Mouse (Mus musculus) mammary gland, adult 2 months (tissue): ENCODE measurements around the gene Rgl2. TPM values are rescaled to one million over a fixed set of nuclear protein-coding genes. Genes with fewer than 3 reads are reported as not detected.

Source experiments
- polyA plus RNA-seq: library from polyadenylated mRNA; depleted of rRNA; stranded (reverse); fragments of >200 nt; gene quantifications from 2 replicates; pipeline ENCODE4 v1.2.3, GENCODE M21; 2012; ENCODE audit warnings: low replicate concordance; rRNA removed

Gene Rgl2
- 255 and 438 TPM in 2 replicates for polyA plus RNA-seq

DNA sequence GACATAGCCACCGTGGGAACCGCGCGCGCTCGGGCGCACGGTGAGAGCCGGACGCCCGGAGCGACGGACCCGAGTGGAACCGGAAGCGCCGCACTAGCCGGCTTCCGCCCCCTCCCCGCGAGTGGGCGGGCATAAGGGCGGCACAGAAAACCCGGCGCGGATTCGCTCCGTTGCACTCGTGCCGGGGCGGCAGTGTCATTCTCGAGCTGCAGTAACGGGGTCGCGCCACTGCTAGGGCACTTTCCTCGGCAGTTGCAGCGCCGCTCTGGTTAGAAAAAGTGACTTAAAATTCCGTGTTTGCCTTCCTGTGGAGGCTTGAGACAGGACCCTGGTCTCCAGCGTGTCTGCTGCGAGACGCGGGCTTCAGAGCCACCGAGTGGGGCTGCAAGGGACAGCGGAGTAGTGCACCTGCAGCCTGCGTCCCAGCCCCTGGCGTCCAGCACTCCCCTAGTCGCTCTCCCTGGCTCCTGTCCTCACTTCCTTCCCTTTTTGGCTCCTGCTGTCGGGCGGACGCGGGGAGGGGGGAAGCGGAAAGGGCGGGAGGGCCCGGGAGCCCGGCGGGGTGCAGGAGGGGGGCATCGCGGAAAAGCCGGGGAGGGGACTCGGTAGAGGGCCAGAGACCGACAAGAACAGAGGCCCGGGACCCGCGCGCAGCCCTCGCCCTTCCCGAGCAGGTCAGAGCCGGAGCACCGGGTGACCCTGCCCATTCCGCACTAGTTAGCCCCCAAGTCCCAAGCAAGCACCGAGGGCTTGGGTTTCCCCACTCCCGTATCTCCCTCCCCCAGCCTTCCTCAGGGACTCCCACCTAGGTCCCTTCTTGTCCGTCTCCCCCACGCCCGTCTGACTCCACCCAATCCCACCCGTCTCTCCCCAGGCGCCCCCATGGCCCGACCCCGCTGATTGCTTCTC, at the start of gene Rgl2:
Rgl2 (plus strand) TSS at position 173 of the 909 bp plus-strand sequence.

DNA sequence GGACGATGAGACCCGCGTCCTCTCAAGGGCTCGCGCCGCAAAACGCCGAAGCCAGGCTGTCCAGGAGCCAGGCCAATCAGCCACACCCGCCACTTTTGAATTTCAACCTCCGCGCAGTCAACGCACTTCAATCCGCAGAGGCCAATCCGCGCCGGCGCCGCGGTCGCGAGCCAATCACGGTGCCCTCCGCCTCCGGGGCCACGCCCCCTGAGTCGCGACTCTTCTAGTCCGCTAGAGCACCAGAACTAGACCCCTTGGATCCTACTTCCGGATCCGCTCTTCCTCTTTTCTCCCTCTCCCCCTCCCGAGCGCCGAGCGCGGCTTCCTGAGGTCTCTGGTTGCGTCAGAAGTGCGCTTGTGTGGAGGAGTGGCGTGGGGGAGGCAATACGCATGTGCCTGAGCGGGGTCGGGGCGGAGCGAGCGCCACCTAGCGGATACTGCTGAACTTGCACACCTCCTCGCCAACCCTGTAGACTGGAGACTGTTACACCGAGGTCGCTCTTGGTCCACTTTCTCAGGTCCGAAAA, 38.7 kb upstream of the Rgl2 start, which contains the start of gene Kifc1:
Kifc1 (minus strand) TSS at position 129 of the 527 bp plus-strand sequence.

DNA sequence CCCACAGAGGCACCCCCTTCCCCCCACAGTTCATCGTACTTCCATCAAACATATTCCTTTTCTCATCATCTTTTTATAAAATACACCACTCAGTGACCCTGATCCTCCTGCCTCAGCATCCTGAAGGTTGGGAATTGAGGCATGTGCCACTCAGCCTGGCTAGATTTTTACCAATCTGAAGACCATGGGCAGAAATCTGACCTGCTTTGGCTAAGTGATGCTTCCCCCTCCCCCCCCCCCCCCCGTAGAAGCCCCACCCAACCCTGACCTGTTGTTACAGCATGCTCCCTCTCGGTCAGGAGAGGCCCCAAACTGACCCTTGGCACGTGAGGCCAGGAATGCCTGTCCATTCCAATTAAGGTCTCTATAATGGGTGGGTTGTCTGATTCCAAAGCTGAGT, 24.5 kb upstream of the Rgl2 start, which contains the start of gene Platr17:
Platr17 (plus strand) TSS at position 301 of the 400 bp plus-strand sequence.

DNA sequence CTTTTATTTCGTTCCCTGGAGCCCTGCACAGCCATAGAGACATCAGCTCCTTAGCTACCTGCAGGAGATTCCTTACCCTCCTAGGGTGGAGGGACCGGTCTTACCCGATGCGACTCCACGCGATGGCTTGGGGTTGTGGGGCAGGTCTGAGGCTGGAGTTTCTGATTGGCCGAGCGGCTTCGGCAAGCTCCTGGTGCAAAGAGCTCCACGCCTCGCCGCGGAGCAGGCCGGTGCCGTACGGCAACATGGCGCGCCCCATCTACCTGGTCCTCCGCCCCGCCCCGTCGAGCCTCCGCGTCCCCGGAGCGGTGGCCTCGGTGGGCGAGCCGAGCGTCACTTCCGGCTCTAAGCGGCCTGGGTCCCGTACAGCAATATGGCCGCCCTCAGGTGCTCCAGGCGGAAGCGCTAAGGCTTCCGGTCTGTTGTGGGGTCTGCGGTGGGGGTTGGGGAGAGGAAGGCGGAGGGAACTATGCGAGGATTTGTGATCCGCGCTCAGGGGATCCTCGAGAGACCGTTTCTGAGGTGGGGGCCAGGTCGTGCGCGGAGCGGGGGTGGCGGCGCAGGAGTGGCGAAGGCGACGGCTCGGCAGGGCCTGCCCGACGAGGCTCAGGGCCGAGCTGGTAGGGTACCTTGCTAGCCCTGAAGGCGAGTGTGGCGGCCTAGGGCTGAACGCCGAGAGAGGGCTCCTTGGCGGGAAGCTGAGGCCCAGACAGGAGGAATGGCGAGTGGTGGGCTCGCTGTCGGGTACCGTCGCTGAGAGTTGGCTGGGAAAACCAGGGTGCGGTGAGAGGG, 20.1 kb upstream of the Rgl2 start, which contains the start of gene Daxx:
Daxx (plus strand) TSS at position 338 of the 792 bp plus-strand sequence.

DNA sequence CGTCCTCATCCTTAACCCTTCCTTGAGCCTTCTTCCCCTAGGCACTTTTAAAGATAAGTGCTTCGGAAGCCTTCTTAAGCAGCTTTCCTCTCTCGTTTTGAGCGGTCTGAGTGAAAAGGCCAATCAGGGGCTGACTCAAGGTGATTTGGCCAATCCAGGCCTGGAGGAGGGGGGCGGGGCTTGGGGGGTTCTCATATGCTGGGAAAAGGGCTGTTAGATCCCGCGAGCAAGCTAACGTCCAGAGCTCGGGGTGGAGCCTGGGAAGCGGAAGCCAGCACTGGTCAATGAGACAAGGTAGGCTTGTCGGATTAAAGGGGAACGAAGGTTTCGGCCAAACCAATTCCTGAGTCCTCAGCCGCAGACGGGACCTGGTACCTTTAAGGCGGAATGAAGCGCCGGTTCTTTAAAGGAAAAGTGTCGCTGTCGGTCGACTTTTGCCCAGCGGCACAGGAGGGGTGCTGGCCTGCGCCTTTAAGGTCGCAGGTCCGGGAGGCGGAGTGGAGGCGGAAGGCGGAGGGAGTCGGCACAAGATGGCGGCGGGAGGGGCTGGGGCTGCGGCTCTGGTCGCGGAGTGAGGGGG, 13.6 kb upstream of the Rgl2 start, which contains the start of the genes Tapbp and Zbtb22:
Tapbp (plus strand) TSS at position 229 of the 580 bp plus-strand sequence.
Zbtb22 (plus strand) TSS at position 234 of the 580 bp plus-strand sequence.

DNA sequence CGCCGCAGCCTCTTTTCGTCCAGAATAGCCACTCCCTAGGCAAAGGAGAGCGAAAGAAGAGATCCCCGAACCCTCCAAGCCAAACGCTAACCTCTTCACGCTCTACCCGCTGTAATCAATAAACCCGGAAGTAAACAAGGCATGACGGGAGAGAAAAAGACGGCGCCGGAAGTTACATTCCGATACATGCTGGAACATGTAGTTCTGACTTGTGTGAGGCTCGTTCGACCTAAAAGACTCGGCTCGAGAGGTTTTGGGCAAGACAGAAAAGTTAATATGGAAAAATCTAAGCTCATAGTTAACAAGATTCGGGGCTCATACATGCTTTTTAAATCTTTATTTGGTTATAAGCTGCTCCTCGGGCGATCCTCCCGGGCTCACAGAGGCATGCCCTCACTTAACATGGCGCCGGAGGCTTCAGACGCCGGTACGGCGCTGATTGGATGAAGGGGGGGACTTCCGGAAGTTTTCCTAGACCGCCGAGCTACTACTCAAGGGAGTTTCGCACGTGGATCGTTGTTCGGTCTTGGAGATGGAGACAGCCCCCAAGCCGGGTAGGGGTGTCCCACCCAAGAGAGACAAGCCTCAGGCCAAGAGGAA, 11.0 kb downstream of the Rgl2 start, which contains the start of the genes Pfdn6 and Wdr46:
Pfdn6 (minus strand) TSS at position 138 of the 600 bp plus-strand sequence.
Wdr46 (plus strand) TSS at position 455 of the 600 bp plus-strand sequence.

DNA sequence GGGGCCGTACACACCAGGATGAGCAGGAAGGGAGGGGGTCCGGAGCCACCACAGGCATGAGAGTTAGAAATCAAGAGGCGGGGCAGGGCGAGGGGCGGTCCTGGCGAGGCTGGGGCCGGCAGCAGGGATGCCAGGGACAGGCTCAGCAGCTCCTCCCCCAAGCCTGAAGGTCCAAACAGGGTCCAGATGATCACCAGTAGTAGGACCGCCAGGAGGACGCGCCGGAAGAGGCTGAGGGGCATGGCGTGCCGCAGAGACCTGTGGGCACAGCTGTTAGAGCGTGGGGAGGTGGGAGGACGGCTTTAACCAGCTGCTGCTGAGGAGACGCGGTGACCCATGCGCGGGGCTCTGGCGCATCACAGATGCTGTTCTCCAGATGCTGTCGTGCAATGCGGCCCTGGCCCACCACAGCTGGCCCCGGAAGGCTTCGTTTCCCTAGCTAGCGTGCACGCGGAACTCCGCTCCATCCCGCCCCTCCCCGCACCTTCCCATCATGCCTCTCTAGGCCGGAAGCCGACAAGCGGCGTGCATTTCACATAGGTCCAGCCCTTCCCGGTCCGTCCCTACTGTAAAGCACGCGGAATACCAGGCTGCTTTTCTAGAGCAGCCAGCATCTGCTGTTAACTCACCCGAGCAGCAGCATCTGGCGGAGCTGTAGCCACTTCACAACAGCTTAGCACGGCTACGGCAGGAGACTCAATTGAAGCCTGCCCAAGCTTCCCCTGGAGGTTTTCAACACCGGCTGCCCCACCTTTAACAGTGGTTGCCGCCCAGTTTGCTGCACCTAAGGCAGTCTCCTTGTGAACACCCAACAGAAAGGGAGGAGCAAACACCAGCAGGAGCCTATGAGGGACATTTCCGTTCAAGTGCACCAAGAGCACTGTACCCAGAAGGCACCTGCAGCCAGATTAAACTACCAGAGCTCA, 21.9 kb downstream of the Rgl2 start, which contains the start of gene B3galt4:
B3galt4 (minus strand) TSS at position 468 of the 926 bp plus-strand sequence.

DNA sequence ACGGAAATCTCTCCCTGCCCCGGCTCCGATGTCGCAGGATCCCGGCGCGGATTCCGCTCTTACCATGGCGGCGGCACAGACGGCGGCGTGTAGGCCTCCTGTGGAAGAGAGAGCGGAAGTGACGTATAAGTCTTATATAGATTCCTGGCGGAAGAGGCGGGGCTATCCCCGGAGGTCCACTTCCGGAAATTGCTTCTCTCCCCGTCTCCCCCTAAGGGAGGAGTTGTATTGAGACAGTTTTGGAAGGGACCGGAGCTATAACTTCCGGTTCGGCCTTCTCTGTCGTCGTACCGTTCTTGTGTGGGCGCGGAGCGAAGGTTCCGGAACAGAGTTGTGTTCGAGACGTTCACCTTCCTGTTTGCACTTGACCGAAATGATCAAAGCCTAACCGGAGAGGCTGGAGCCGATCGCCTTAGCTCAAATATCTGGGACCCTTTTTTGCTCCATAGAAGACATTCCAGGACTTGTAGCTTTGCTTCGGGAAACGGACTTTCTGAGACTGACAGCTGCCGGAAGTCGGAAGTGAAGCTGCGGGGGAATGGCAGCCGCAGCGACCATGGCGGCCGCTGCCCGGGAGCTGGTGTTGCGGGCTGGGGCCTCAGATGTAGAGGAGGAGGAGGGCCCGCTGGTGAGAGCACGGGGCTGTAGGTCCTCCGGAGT, 26.3 kb downstream of the Rgl2 start, which contains the start of the genes Vps52 and Rps18:
Vps52 (plus strand) TSS at position 258 of the 660 bp plus-strand sequence.
Rps18 (minus strand) TSS at position 447 of the 660 bp plus-strand sequence.

Other genes with a start within 250 kb of the Rgl2 start
- gene Hnrnpm, start 242.7 kb upstream of the Rgl2 start, polyA plus RNA-seq = 66.1 and 93.3 TPM in 2 replicates
- gene March2, start 210.9 kb upstream of the Rgl2 start, polyA plus RNA-seq = 123 and 128 TPM in 2 replicates
- 393 and 399 TPM in 2 replicates for gene Rab11b, start 169.0 kb upstream of the Rgl2 start, polyA plus RNA-seq
- gene Angptl4, start 147.7 kb upstream of the Rgl2 start, polyA plus RNA-seq = 140 and 183 TPM in 2 replicates
- gene Kank3, start 119.0 kb upstream of the Rgl2 start, polyA plus RNA-seq = 123 and 162 TPM in 2 replicates
- 609 and 610 TPM in 2 replicates for gene Rps28, start 105.0 kb upstream of the Rgl2 start, polyA plus RNA-seq
- gene Ndufa7, start 105.0 kb upstream of the Rgl2 start, polyA plus RNA-seq = 532 and 579 TPM in 2 replicates
- 97.5 and 125 TPM in 2 replicates for gene Cd320, start 86.5 kb upstream of the Rgl2 start, polyA plus RNA-seq
- not detected in 2 replicates for gene Gm7029, start 55.7 kb upstream of the Rgl2 start, polyA plus RNA-seq
- gene Kifc1, start 38.9 kb upstream of the Rgl2 start, polyA plus RNA-seq = 2.1 and 4.2 TPM in 2 replicates
- 0.93 and 1.6 TPM in 2 replicates for gene Platr17, start 24.4 kb upstream of the Rgl2 start, polyA plus RNA-seq
- 64.8 and 67.0 TPM in 2 replicates for gene Daxx, start 20.1 kb upstream of the Rgl2 start, polyA plus RNA-seq
- 238 and 378 TPM in 2 replicates for gene Tapbp, start 13.6 kb upstream of the Rgl2 start, polyA plus RNA-seq
- 72.4 and 116 TPM in 2 replicates for gene Zbtb22, start 13.6 kb upstream of the Rgl2 start, polyA plus RNA-seq
- gene Pfdn6, start 10.8 kb downstream of the Rgl2 start, polyA plus RNA-seq = 12.4 and 16.1 TPM in 2 replicates
- 18.2 and 23.7 TPM in 2 replicates for gene Wdr46, start 11.1 kb downstream of the Rgl2 start, polyA plus RNA-seq
- gene B3galt4, start 21.9 kb downstream of the Rgl2 start, polyA plus RNA-seq = 9.8 and 25.7 TPM in 2 replicates
- gene Vps52, start 26.3 kb downstream of the Rgl2 start, polyA plus RNA-seq = 68.7 and 74.9 TPM in 2 replicates
- 283 and 376 TPM in 2 replicates for gene Rps18, start 26.5 kb downstream of the Rgl2 start, polyA plus RNA-seq
- gene H2-K1, start 70.8 kb downstream of the Rgl2 start, polyA plus RNA-seq = 6,978 and 9,315 TPM in 2 replicates
- 29.1 and 42.5 TPM in 2 replicates for gene Ring1, start 95.1 kb downstream of the Rgl2 start, polyA plus RNA-seq
- gene H2-Ke6, start 98.5 kb downstream of the Rgl2 start, polyA plus RNA-seq = 89.2 and 219 TPM in 2 replicates
- 148 and 187 TPM in 2 replicates for gene Slc39a7, start 102.1 kb downstream of the Rgl2 start, polyA plus RNA-seq
- gene Rxrb, start 102.3 kb downstream of the Rgl2 start, polyA plus RNA-seq = 62.9 and 110 TPM in 2 replicates
- gene Col11a2, start 109.9 kb downstream of the Rgl2 start, polyA plus RNA-seq = 1.8 and 4.3 TPM in 2 replicates
- 59.6 and 112 TPM in 2 replicates for gene H2-Oa, start 162.8 kb downstream of the Rgl2 start, polyA plus RNA-seq
- gene H2-DMa, start 190.0 kb downstream of the Rgl2 start, polyA plus RNA-seq = 180 and 191 TPM in 2 replicates
- gene Brd2, start 193.1 kb downstream of the Rgl2 start, polyA plus RNA-seq = 112 and 199 TPM in 2 replicates
- gene H2-DMb2, start 213.8 kb downstream of the Rgl2 start, polyA plus RNA-seq = 125 and 219 TPM in 2 replicates
- gene H2-DMb1, start 223.5 kb downstream of the Rgl2 start, polyA plus RNA-seq = 243 and 276 TPM in 2 replicates